Mouse (Mus musculus): Measurements from ENCODE around the gene Cdc123. TPM values are rescaled to one million over a fixed set of nuclear protein-coding genes. Genes with fewer than 3 reads are reported as not detected.
"Not testable (repeated sequence)": the region's sequence is repeated elsewhere in the genome, so short reads cannot be mapped to it uniquely, and the experiment has no call there.

Gene Cdc123
- total RNA-seq (2021) = 100 to 1,000 TPM; 141 to 155 TPM

DNA sequence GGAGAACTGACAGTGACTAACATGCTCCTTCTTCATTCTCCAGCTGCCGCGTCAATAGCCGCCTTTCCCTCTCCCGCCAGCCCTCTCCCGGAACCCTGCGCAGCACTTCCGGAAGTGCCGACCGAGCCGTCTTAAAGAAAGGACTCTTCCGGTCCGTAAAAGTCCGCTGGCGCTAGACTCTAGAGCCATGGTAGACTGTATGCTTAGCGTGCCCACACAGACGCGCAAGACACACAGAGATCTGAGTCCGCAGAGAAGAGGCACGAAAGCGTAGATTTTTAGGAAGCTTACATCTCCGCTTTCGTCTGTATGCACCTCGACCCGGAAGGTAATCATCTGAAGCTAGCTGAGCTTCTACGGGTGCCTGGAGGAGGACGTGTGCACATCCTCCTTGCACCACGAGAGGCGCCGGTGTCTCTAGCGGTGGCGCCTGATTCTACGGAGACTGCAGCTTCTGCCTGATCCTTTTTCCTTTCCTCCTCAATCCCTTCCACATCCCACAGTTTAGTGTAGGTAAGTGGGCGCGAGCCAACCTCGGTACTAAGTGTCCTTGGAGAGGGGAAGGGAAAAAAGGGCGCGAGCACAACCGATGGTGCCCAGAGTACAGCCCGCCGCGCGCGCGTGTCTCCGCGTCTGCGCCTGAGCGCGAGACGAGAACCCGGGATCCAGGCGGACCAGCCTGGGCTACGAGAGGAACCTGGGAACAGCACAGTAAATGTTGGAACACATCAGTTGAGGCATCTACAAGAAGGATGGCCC, at the start of gene Cdc123, which contains the start of gene Nudt5:
Gene Cdc123 (minus strand): TSS at position 292 of the 759 bp plus-strand sequence.
Gene Nudt5 (plus strand): TSS at position 147 of the 759 bp plus-strand sequence.
- peak; percentile 87 to 90 for DNase-seq

DNA sequence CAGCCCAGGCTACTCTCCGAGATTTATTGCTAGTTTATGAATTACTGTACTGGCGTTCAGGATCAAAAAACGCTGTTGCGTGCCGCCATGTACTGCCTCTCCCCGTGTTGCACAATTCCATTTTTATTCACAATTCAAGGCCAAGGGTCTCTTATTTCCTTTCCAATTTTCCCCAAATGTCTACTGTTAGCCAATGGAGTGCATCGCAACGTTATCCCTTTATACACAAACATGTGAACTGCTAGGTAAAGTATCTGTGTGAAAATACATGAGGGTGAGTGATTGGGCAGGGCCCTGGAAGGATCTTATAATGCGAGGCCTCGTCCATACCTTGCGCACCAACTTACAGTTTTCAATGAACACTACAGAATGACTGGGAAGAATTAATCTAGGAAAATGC, 49.3 kb upstream of the Cdc123 start:
- DNase-seq = no peak

GRCm38 (mm10) chr2:5889412-5889811, 44.4 kb upstream of the Cdc123 start:
- DNase-seq = no peak

GRCm38 (mm10) chr2:5888865-5889264, 43.9 kb upstream of the Cdc123 start:
- no peak for DNase-seq

- DNase-seq = no peak
Observed at GRCm38 (mm10) chr2:5877446-5877845, 32.5 kb upstream of the Cdc123 start.

GRCm38 (mm10) chr2:5869746-5870145, 24.8 kb upstream of the Cdc123 start:
- DNase-seq = no peak

- no peak for DNase-seq
Observed at GRCm38 (mm10) chr2:5867681-5868080, 22.7 kb upstream of the Cdc123 start.

GRCm38 (mm10) chr2:5862834-5863233, 17.9 kb upstream of the Cdc123 start, which contains the start of gene Gm13199:
Gene Gm13199 (minus strand): TSS chr2:5862934.
- no peak for DNase-seq

DNA sequence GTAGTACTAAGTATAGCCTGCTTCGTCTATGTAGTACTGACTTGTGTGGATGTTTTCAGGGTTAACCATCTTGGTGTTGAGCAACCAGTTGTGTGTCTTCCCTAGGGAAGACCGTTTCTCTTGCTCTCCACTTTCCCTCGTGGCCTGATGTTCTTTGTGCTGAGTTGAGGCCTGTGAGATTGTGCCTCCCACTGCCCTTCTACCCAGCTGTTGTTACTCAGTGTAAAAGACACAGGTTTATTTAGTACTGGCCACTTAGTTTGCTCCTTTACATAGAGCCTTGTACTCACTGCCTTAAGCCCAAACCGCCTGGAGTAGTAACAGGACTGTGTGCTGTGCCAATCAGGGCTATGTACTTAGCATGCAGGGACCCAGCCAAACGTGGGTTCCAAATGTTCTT, 6.9 kb upstream of the Cdc123 start:
- DNase-seq = peak; percentile 18 to 23

DNA sequence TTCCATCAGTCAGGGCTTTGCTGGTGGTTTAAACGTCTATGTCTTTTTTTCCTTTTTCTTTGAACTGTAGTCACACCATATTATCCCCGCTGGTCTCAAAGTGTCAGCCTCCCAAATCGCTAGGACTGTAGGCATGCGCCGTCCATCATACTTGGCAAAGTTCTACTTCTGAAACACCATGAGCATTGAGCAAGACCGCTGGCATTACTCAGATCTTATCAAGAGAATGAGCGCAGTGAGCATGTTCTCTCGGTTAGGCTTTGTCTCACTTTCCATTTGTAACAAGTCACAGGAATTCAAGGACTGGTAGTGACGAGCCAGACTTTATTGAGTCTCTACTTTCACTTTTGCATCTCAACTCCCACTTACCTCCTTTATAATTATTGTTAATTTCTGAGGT, 6.2 kb upstream of the Cdc123 start:
- DNase-seq = no peak

DNA sequence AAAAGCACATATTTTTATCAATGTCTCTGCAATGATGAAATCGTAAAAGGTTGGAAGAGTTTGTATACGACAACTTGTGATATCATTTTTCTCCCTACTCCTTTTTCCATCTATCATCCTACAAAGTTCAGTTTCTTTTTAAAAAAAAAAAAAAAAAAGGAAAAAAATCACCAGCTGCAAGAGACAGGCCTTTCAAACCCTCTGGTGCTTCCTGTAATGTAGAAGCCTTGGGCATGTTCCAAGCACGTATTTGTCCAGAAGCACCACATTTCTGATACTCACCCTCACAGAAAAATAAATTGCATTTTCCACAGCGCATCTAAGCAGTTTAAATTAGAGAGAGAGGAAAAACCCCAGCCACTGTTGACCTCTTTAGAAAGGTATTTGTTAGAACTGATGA, 862 bp upstream of the Cdc123 start:
- no peak for DNase-seq

DNA sequence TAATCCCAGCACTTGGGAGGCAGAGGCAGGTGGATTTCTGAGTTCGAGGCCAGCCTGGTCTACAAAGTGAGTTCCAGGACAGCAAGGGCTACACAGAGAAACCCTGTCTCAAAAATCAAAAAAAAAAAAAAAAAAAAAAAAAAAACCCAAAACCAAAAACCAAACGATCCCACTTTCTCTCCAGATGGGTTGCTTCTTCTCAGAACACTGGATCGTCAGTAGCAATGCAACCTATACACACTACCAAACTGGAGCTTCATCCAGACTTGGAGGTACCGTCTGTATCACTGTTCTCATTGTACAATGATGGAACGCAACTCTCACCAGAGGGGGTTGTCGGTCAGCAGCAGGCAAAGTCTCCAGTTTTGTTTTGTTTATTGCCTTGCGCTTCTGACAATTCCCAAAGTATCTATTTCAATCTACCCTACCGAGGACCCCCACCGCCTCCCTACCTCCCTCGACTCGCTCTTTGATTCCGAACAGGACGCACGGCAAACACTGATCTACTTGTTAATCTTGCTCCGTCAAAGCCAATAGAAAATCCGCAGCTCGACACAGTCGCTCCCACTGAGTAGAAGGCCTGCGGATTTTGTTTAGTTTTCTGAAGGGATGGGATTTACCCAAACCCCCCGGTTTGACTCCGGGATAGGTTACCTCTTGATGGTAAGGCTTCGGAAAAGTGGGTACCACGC, 637 bp downstream of the Cdc123 start:
- DNase-seq = no peak

DNA sequence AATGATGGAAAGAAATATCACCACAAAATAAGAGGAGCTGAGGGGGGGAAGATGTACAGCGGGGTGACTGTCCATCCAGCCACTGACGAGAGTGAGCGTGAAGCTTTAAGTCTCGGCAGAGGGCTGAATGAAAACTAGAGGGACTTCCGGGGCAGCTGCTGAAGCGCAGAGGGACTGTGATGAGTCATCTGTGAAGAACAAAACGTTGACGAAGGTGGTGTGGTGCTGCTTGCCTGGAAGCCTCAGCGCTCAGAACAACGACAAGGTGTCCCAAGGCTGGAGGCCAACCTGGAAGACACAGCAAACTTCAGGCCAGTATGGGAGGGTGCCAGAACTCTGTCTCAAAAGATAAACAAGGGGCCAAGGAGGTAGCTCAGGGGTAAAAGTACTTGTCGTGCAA, 4.1 kb downstream of the Cdc123 start:
- DNase-seq = no peak

DNA sequence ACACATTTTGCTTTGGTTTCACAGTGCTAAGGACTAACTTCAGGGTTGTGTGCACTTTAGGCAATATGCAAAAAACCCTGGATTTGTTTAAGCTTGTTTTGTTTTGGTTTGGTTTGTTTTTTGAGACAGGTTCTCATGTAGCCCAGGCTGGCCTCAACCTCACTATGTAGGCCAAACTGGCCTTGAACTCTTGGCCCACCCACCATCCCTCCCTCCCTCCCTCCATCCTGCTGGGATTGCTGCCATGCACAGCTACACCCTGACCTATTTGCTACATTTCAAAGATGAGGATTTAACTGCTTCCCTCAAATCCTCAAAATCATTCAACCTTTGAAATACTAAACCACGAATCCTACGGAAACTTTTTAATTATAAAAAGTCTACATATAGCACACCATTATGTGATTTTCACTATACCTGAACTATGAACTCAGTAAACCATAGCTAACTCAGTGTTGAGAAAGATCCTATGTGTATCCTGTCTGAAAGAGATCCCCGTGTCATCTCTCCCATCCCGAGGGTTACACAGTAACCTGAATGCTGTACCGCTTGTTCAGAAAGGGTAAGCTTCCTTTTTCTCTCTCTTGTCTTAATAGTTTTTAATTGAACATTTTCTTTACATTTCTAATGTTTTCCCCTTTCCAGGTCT, 19.6 kb downstream of the Cdc123 start:
- DNase-seq = no peak

DNA sequence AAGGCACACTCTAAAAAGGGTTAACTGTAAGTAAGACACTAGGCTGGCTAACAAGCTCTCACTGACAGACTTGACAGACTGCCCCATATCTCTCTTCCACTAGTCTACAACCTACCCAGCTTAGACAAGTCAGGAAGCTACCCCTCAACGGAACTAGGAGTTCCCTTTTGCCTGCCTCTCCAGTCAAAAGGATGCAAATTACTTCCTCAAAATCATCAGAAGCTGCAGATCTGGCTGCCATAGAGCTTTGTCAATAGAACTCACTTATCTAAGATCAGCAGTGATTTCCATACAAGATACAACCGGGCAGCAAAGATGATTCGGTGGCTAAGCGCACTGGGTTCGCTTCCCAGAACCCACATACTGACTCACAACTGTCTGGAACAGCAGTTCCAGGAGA, 20.3 kb downstream of the Cdc123 start:
- no peak for DNase-seq

DNA sequence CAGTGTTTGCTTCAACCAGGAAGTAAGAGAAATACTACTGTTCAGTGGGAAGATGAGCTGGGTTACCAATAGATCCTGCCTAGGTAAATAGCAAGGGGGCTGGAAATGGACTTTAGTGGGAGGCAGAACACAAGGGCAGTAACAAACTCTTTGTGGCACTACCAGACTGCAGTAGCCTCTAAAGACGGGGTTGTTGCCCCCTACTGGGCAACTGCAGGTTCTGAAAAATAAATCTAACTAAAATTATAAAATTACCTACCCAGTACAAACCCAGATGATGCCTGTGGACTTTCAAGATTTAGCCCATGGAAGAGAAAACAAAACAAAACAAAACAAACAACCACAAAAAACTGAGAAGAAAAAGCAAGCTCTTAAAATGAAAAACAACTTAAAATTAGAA, 20.8 kb downstream of the Cdc123 start:
- DNase-seq = no peak

DNA sequence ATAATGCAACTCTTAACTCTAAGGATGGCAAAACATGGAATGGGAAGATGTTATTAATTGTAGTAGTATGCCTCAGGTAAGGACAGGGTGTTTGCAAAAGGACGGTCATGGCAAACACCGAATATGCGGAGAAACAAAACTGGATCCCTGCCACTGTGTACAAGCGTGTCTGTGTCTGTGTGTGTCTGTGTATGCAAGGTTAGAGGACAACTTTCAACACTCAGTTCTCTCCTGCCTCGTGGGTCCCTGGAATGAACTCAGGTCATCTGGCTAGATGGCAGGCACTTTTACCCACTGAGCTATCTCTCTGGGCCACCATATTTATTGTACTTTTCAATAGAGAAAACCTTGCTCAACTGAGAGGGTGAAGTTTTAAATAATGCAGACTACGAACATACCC, 22.5 kb downstream of the Cdc123 start:
- DNase-seq = no peak

GRCm38 (mm10) chr2:5821264-5821663, 23.7 kb downstream of the Cdc123 start:
- no peak for DNase-seq

GRCm38 (mm10) chr2:5811235-5811782, 33.7 kb downstream of the Cdc123 start:
- DNase-seq = no peak

- DNase-seq = no peak
Observed at GRCm38 (mm10) chr2:5810036-5810718, 34.8 kb downstream of the Cdc123 start.

- not testable (repeated sequence) for DNase-seq
Observed at GRCm38 (mm10) chr2:5806201-5806600, 38.8 kb downstream of the Cdc123 start.

DNA sequence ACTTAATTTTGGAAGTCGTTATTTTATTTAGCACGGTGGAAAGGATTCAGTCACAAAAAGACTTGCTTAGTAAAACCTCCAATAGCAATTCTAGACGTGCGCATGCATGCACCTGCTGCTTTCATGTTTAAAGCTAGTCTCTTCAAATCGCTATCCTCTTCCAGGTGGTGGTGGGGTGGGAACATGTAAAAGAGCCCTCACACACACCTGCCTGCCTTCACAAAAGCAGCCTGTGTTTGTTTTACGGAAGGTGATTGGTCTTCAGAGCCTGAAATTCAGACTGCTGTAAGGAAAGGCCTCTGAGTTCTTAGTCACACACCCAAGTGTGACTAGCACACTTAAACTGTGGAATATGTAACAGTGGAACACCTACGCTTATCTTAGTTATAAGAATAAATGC, 39.7 kb downstream of the Cdc123 start:
- DNase-seq = no peak

Measured in layer of hippocampus, postnatal 36 days (tissue).